Mouse (Mus musculus): Measurements from ENCODE around the gene Rint1. TPM values are rescaled to one million over a fixed set of nuclear protein-coding genes. Genes with fewer than 3 reads are reported as not detected.

Gene Rint1
- polyA plus RNA-seq (2015; fragmentation: Nextera tagmentation; extraction: Ambion mirVana): 26.0 and 27.3 TPM in 2 replicates

- WGBS: 2% methylated on average over 47 of the region's 47 CpGs
- Histone ChIP-seq H3K4me2 (peak within 1 kb of the TSS; percentile 86), H3K27ac (peak within 1 kb of the TSS; percentile 85), H3K27me3 (no peaks in the 10 kb centered on the region), H3K4me1 (replicated peaks) (peaks cover 16% of the 10 kb centered on the region), H3K9ac (peak within 1 kb of the TSS; percentile 92), H3K4me3 (peak within 1 kb of the TSS; percentile 93), H3K36me3 (peaks cover 20% of the 10 kb centered on the region; the same call in 1 of the 2 replicates), H3K9me3 (replicated peaks) (no peaks in the 10 kb centered on the region)
- ATAC-seq (replicated peaks; ENCODE audit: insufficient number of reproducible peaks, insufficient read depth, low FRiP score, low read depth): peak; percentile 85
These were observed at the start of gene Rint1 for GRCm38 (mm10) chr5:23787536-23788389. Rint1 (plus strand) TSS chr5:23787711.

GRCm38 (mm10) chr5:23743261-23743660 is 44.2 kb upstream of the Rint1 start:
- WGBS: 95% methylated on average over 12 of the region's 12 CpGs
- H3K36me3 ChIP-seq: peaks cover 60% of the 10 kb centered on the region
- H3K9me3 ChIP-seq (replicated peaks): no peaks in the 10 kb centered on the region
- H3K4me3 ChIP-seq: no peak overlapping the region
- no peaks in the 10 kb centered on the region for H3K27me3 ChIP-seq
- H3K27ac ChIP-seq: no peak overlapping the region
- ATAC-seq (replicated peaks; ENCODE audit: insufficient number of reproducible peaks, insufficient read depth, low FRiP score, low read depth): no peak
- no peak overlapping the region for H3K9ac ChIP-seq
- peaks cover 9% of the 10 kb centered on the region for H3K4me1 ChIP-seq (replicated peaks)
- H3K4me2 ChIP-seq: no peak overlapping the region

GRCm38 (mm10) chr5:23749882-23750281 is 37.6 kb upstream of the Rint1 start:
- Histone ChIP-seq H3K27ac (no peak overlapping the region), H3K4me1 (replicated peaks) (no peaks in the 10 kb centered on the region), H3K27me3 (no peaks in the 10 kb centered on the region), H3K9me3 (replicated peaks) (no peaks in the 10 kb centered on the region), H3K9ac (no peak overlapping the region), H3K4me3 (no peak overlapping the region), H3K4me2 (no peak overlapping the region), H3K36me3 (peaks cover 26% of the 10 kb centered on the region)
- WGBS: 54% methylated on average over 2 of the region's 2 CpGs
- ATAC-seq (replicated peaks; ENCODE audit: insufficient number of reproducible peaks, insufficient read depth, low FRiP score, low read depth): no peak

GRCm38 (mm10) chr5:23755591-23755990 is 31.9 kb upstream of the Rint1 start:
- H3K4me1 ChIP-seq (replicated peaks): 0 out of 2 replicates have a peak, but pooled peaks cover 3% of the 10 kb centered on the region
- no peaks in the 10 kb centered on the region for H3K9me3 ChIP-seq (replicated peaks)
- no peak overlapping the region for H3K4me2 ChIP-seq
- no peak for ATAC-seq (replicated peaks; ENCODE audit: insufficient number of reproducible peaks, insufficient read depth, low FRiP score, low read depth)
- peaks cover 35% of the 10 kb centered on the region for H3K36me3 ChIP-seq
- WGBS: 95% methylated on average over 9 of the region's 9 CpGs
- no peak overlapping the region for H3K9ac ChIP-seq
- no peak overlapping the region for H3K4me3 ChIP-seq
- H3K27me3 ChIP-seq: no peaks in the 10 kb centered on the region
- no peak overlapping the region for H3K27ac ChIP-seq

GRCm38 (mm10) chr5:23756368-23756767 is 31.1 kb upstream of the Rint1 start:
- H3K9ac ChIP-seq: no peak overlapping the region
- no peaks in the 10 kb centered on the region for H3K27me3 ChIP-seq
- H3K9me3 ChIP-seq (replicated peaks): no peaks in the 10 kb centered on the region
- no peak overlapping the region for H3K27ac ChIP-seq
- WGBS: 89% methylated on average over 4 of the region's 4 CpGs
- no peak for ATAC-seq (replicated peaks; ENCODE audit: insufficient number of reproducible peaks, insufficient read depth, low FRiP score, low read depth)
- peaks cover 38% of the 10 kb centered on the region for H3K36me3 ChIP-seq
- H3K4me3 ChIP-seq: no peak overlapping the region
- no peak overlapping the region for H3K4me2 ChIP-seq
- 0 out of 2 replicates have a peak, but pooled peaks cover 3% of the 10 kb centered on the region for H3K4me1 ChIP-seq (replicated peaks)

- Histone ChIP-seq H3K9me3 (replicated peaks) (no peaks in the 10 kb centered on the region), H3K4me1 (replicated peaks) (0 out of 2 replicates have a peak, but pooled peaks cover 3% of the 10 kb centered on the region), H3K9ac (no peak overlapping the region), H3K4me2 (no peak overlapping the region), H3K36me3 (peaks cover 50% of the 10 kb centered on the region), H3K27me3 (no peaks in the 10 kb centered on the region), H3K27ac (peak overlapping the region; percentile 7; the same call in 1 of the 2 replicates), H3K4me3 (no peak overlapping the region)
- ATAC-seq (replicated peaks; ENCODE audit: insufficient number of reproducible peaks, insufficient read depth, low FRiP score, low read depth): no peak; the same call in 1 of the 2 replicates
- WGBS: 41% methylated on average over 2 of the region's 2 CpGs
These were observed 28.9 kb upstream of the Rint1 start for GRCm38 (mm10) chr5:23758633-23759032.

- H3K27me3 ChIP-seq: no peaks in the 10 kb centered on the region
- 90% methylated on average over 6 of the region's 6 CpGs for WGBS
- no peak overlapping the region for H3K27ac ChIP-seq
- H3K4me3 ChIP-seq: no peak overlapping the region
- no peak for ATAC-seq (replicated peaks; ENCODE audit: insufficient number of reproducible peaks, insufficient read depth, low FRiP score, low read depth)
- H3K36me3 ChIP-seq: peaks cover 44% of the 10 kb centered on the region
- no peak overlapping the region for H3K4me2 ChIP-seq
- no peak overlapping the region for H3K9ac ChIP-seq
- no peaks in the 10 kb centered on the region for H3K9me3 ChIP-seq (replicated peaks)
- 0 out of 2 replicates have a peak, but pooled peaks cover 3% of the 10 kb centered on the region for H3K4me1 ChIP-seq (replicated peaks)
These were observed 25.0 kb upstream of the Rint1 start for GRCm38 (mm10) chr5:23762531-23762930.

- Histone ChIP-seq H3K27ac (no peak overlapping the region), H3K4me1 (replicated peaks) (no peaks in the 10 kb centered on the region), H3K9ac (no peak overlapping the region), H3K4me2 (no peak overlapping the region), H3K4me3 (no peak overlapping the region), H3K36me3 (peaks cover 52% of the 10 kb centered on the region), H3K27me3 (no peaks in the 10 kb centered on the region), H3K9me3 (replicated peaks) (no peaks in the 10 kb centered on the region)
- ATAC-seq (replicated peaks; ENCODE audit: insufficient number of reproducible peaks, insufficient read depth, low FRiP score, low read depth): no peak
- 92% methylated on average over 5 of the region's 5 CpGs for WGBS
These were observed 23.0 kb upstream of the Rint1 start for GRCm38 (mm10) chr5:23764557-23764956.

GRCm38 (mm10) chr5:23771105-23771504 is 16.4 kb upstream of the Rint1 start:
- Histone ChIP-seq H3K27me3 (no peaks in the 10 kb centered on the region), H3K4me3 (no peak overlapping the region), H3K27ac (no peak overlapping the region), H3K36me3 (peaks cover 48% of the 10 kb centered on the region), H3K9ac (no peak overlapping the region), H3K4me1 (replicated peaks) (no peaks in the 10 kb centered on the region), H3K9me3 (replicated peaks) (no peaks in the 10 kb centered on the region), H3K4me2 (no peak overlapping the region)
- 34% methylated on average over 8 of the region's 8 CpGs for WGBS
- no peak for ATAC-seq (replicated peaks; ENCODE audit: insufficient number of reproducible peaks, insufficient read depth, low FRiP score, low read depth)

GRCm38 (mm10) chr5:23774186-23774585 is 13.3 kb upstream of the Rint1 start:
- H3K36me3 ChIP-seq: peaks cover 29% of the 10 kb centered on the region
- H3K9me3 ChIP-seq (replicated peaks): no peaks in the 10 kb centered on the region
- H3K4me2 ChIP-seq: no peak overlapping the region
- H3K4me1 ChIP-seq (replicated peaks): no peaks in the 10 kb centered on the region
- H3K27ac ChIP-seq: no peak overlapping the region
- no peak overlapping the region for H3K9ac ChIP-seq
- ATAC-seq (replicated peaks; ENCODE audit: insufficient number of reproducible peaks, insufficient read depth, low FRiP score, low read depth): no peak
- H3K4me3 ChIP-seq: no peak overlapping the region
- H3K27me3 ChIP-seq: no peaks in the 10 kb centered on the region
- 65% methylated on average over 6 of the region's 6 CpGs for WGBS

- peaks cover 11% of the 10 kb centered on the region for H3K4me1 ChIP-seq (replicated peaks)
- H3K9me3 ChIP-seq (replicated peaks): no peaks in the 10 kb centered on the region
- H3K27ac ChIP-seq: no peak overlapping the region
- no peak overlapping the region for H3K9ac ChIP-seq
- no peak for ATAC-seq (replicated peaks; ENCODE audit: insufficient number of reproducible peaks, insufficient read depth, low FRiP score, low read depth)
- no peak overlapping the region for H3K4me3 ChIP-seq
- no peak overlapping the region for H3K4me2 ChIP-seq
- H3K36me3 ChIP-seq: 0 out of 2 replicates have a peak, but pooled peaks cover 6% of the 10 kb centered on the region
- 87% methylated on average over 4 of the region's 4 CpGs for WGBS
- H3K27me3 ChIP-seq: no peaks in the 10 kb centered on the region
These were observed 7.0 kb upstream of the Rint1 start for GRCm38 (mm10) chr5:23780516-23780915.

All from heart, embryonic 15.5 days (tissue).